Mouse (Mus musculus): ENCODE results near the gene Gm17428.

Gene Gm17428

GRCm38 (mm10) chr14:55008417-55008816 is 31.7 kb downstream of the Gm17428 start:
- DNase-seq (ENCODE audit: low spot score in 2 of 2) = no peak

- peak in 1 of 2 experiments; percentile 28 for DNase-seq (ENCODE audit: low spot score in 2 of 2)
Observed at GRCm38 (mm10) chr14:55011116-55011515, 34.4 kb downstream of the Gm17428 start.

- DNase-seq (ENCODE audit: low spot score in 2 of 2) = no peak
Observed at GRCm38 (mm10) chr14:55014591-55014990, 37.9 kb downstream of the Gm17428 start.

- peak; percentile 97 for DNase-seq (ENCODE audit: low spot score in 2 of 2)
Observed at GRCm38 (mm10) chr14:55014991-55015766, 38.4 kb downstream of the Gm17428 start, which contains the start of gene Ngdn. Gene Ngdn (plus strand): TSS chr14:55015454.

- DNase-seq (ENCODE audit: low spot score in 2 of 2) = no peak
Observed at GRCm38 (mm10) chr14:55015767-55016111, 39.0 kb downstream of the Gm17428 start.

GRCm38 (mm10) chr14:55016876-55017275 is 40.1 kb downstream of the Gm17428 start:
- DNase-seq (ENCODE audit: low spot score in 2 of 2) = no peak

- DNase-seq (ENCODE audit: low spot score in 2 of 2) = no peak
Observed at GRCm38 (mm10) chr14:55020394-55020793, 43.7 kb downstream of the Gm17428 start.

- no peak for DNase-seq (ENCODE audit: low spot score in 2 of 2)
Observed at GRCm38 (mm10) chr14:55023011-55023410, 46.3 kb downstream of the Gm17428 start.

- peak in 1 of 2 experiments; percentile 72 for DNase-seq (ENCODE audit: low spot score in 2 of 2)
Observed at GRCm38 (mm10) chr14:55024236-55024635, 47.5 kb downstream of the Gm17428 start.

GRCm38 (mm10) chr14:55025527-55025926 is 48.8 kb downstream of the Gm17428 start:
- DNase-seq (ENCODE audit: low spot score in 2 of 2) = no peak
